Mouse (Mus musculus) heart, embryonic 14.5 days (tissue): ENCODE data around the gene Bloc1s3. TPM values are rescaled to one million over a fixed set of nuclear protein-coding genes. Genes with fewer than 3 reads are reported as not detected.
"Not testable (repeated sequence)": the region's sequence is repeated elsewhere in the genome, so short reads cannot be mapped to it uniquely, and the experiment has no call there.

Experiments used
- ATAC-seq: fragments of 200-750 bp; cut with Nextera tagmentation; 2 replicates; pipeline ENCODE4 v1.8.0; 2017; ENCODE audit warnings: low read depth, moderate TSS enrichment; ENCODE audit not compliant: insufficient number of reproducible peaks, insufficient read depth, low FRiP score
- H3K27ac ChIP-seq, 2 experiments: fragments of 200-500 bp in 1 of 2; fragments of 300-500 bp in 1 of 2; sonication (generic) in 1 of 2; replicated peaks in 1 of 2; 2 replicates each; pipeline ENCODE4 v1.5.1; 2012 to 2014; ENCODE audit warnings: low read depth in 2 of 2, low read length in 2 of 2, control low read depth in 1 of 2, mild to moderate bottlenecking in 1 of 2, mixed read lengths in 1 of 2; ENCODE audit not compliant: control insufficient read depth in 1 of 2, insufficient read depth in 1 of 2
- H3K27me3 ChIP-seq: fragments of 300-500 bp; sonication (generic); 2 replicates; pipeline ENCODE4 v1.6.1; 2014; ENCODE audit warnings: mild to moderate bottlenecking, low read length, control low read depth; ENCODE audit not compliant: control insufficient read depth, insufficient read depth
- H3K36me3 ChIP-seq: fragments of 300-500 bp; sonication (generic); 2 replicates; pipeline ENCODE4 v1.6.1; 2014; ENCODE audit warnings: mild to moderate bottlenecking, control low read depth, low read length, mixed read lengths; ENCODE audit not compliant: control insufficient read depth, insufficient read depth
- H3K4me1 ChIP-seq, 2 experiments: fragments of 200-500 bp in 1 of 2; fragments of 300-500 bp in 1 of 2; sonication (generic) in 1 of 2; 2 replicates each; pipeline ENCODE4 v1.6.1; 2012 to 2014; ENCODE audit warnings: low read length in 2 of 2, control low read depth in 1 of 2, mixed read lengths in 1 of 2; ENCODE audit not compliant: control insufficient read depth in 2 of 2, insufficient read depth in 2 of 2
- H3K4me2 ChIP-seq: fragments of 300-500 bp; sonication (generic); 2 replicates; pipeline ENCODE4 v1.6.1; 2014; ENCODE audit warnings: mild to moderate bottlenecking, low read length
- H3K4me3 ChIP-seq, 2 experiments: fragments of 200-500 bp in 1 of 2; fragments of 300-500 bp in 1 of 2; sonication (generic) in 1 of 2; 2 replicates each; pipeline ENCODE4 v1.5.1; 2012 to 2014; ENCODE audit warnings: low read length in 2 of 2, mild to moderate bottlenecking in 2 of 2, control low read depth in 1 of 2, low read depth in 1 of 2, moderate library complexity in 1 of 2; ENCODE audit not compliant: control insufficient read depth in 1 of 2, insufficient read depth in 1 of 2
- H3K9ac ChIP-seq: fragments of 300-500 bp; sonication (generic); 2 replicates; pipeline ENCODE4 v1.6.1; 2014; ENCODE audit warnings: mild to moderate bottlenecking, low read length
- H3K9me3 ChIP-seq: fragments of 300-500 bp; sonication (generic); 2 replicates; pipeline ENCODE4 v1.6.1; 2016; ENCODE audit warnings: low read length, control low read depth; ENCODE audit not compliant: control insufficient read depth
- WGBS: fragments of 180-500 bp; shearing (Covaris S2); extraction: QIAGEN DNeasy Blood & Tissue Kit; methylation state at CpG from one replicate; pipeline ENCODE4 v1.1.7; 2014; 5-methylcytosine and 5-hydroxymethylcytosine counted together
- polyA plus RNA-seq: library from polyadenylated mRNA; unstranded; fragments of >200 nt; fragmentation: Nextera tagmentation; extraction: Ambion mirVana; gene quantifications from 2 replicates; pipeline ENCODE4 v1.2.1, GENCODE M21; 2014

Gene Bloc1s3
- polyA plus RNA-seq, 1 experiment from 2014 or later, result 1.7 TPM

DNA sequence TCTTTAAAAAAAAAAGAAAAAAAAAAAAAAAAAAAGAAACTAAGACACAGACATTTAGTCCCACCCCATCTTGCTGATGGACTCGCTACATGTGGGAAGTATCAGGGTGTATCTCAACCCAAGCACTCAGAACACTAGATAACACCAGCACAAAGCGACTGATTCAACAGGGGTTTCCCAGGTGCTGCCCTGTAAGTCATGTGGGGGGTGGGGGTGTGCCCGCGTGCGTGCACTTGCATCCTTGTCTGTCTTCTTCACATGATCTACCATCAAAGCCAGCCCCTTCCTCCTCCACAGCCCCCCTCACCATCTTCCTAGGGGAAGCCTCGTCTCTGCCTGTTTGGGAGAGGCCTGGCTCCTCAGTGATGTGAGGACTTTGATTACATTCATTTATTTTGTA lies 4.2 kb upstream of the Bloc1s3 start:
- Histone ChIP-seq H3K4me3 (no peak overlapping the region), H3K27ac (no peak overlapping the region), H3K36me3 (0 out of 2 replicates have a peak, but pooled peaks cover 5% of the 10 kb centered on the region), H3K4me1 (peaks cover 4 to 12% of the 10 kb centered on the region in 2 experiments; a peak in 3 of 4 replicates), H3K9ac (no peak overlapping the region), H3K9me3 (no peaks in the 10 kb centered on the region), H3K4me2 (no peak overlapping the region), H3K27me3 (peaks cover 9% of the 10 kb centered on the region)
- no peak for ATAC-seq
- 68% methylated on average over 6 of the region's 6 CpGs for WGBS

DNA sequence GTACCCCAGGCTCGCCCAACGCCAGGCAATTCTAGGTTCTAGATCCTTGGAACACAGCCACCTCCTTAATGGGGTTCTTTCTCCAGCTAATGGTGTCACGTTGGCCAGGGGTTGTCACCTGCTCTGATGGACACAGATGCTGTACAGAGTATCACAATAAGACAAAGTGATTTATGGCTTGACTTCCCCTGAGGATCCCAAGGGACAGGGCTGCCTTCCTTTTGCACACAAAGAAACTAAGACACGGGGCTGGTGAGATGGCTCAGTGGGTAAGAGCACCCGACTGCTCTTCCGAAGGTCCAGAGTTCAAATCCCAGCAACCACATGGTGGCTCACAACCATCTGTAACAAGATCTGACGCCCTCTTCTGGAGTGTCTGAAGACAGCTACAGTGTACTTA lies 3.8 kb upstream of the Bloc1s3 start:
- peaks cover 4 to 14% of the 10 kb centered on the region in 2 experiments; a peak in 3 of 4 replicates for H3K4me1 ChIP-seq
- not testable (repeated sequence) for H3K4me3 ChIP-seq, H3K4me2 ChIP-seq, H3K27ac ChIP-seq, H3K9me3 ChIP-seq, ATAC-seq, H3K27me3 ChIP-seq, H3K9ac ChIP-seq, H3K36me3 ChIP-seq
- WGBS, result 90% methylated on average over 6 of the region's 7 CpGs

DNA sequence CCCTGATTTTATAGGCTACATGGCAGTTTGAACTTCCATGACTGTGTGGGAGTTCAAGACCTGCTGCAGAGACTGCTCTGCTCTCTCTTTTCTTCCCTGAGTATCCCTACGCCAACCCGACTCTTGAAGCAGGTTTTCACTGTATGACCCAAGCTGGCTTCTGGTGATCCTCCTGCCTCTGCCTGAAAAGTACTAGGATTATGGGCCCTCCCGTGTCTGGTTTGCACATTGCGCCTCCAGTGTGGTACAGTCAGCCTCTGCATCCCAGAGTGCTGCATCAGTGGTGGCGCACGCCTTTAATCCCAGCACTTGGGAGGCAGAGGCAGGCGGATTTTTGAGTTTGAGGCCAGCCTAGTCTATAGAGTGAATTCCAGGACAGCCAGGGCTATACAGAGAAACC lies 1.6 kb upstream of the Bloc1s3 start:
- 90% methylated on average over 7 of the region's 7 CpGs for WGBS
- ATAC-seq, result no peak
- Histone ChIP-seq H3K4me2 (peak overlapping the region; percentile 93), H3K9ac (peak overlapping the region; percentile 94), H3K27me3 (no peaks in the 10 kb centered on the region), H3K4me1 (peaks cover 5 to 14% of the 10 kb centered on the region in 2 experiments; a peak in 3 of 4 replicates), H3K27ac (peak overlapping the region; percentile 42 to 83; a peak in 2 of 4 replicates), H3K9me3 (no peaks in the 10 kb centered on the region), H3K36me3 (0 out of 2 replicates have a peak, but pooled peaks cover 5% of the 10 kb centered on the region), H3K4me3 (peak overlapping the region in 1 of 2 experiments; percentile 90; a peak in 1 of 4 replicates)

DNA sequence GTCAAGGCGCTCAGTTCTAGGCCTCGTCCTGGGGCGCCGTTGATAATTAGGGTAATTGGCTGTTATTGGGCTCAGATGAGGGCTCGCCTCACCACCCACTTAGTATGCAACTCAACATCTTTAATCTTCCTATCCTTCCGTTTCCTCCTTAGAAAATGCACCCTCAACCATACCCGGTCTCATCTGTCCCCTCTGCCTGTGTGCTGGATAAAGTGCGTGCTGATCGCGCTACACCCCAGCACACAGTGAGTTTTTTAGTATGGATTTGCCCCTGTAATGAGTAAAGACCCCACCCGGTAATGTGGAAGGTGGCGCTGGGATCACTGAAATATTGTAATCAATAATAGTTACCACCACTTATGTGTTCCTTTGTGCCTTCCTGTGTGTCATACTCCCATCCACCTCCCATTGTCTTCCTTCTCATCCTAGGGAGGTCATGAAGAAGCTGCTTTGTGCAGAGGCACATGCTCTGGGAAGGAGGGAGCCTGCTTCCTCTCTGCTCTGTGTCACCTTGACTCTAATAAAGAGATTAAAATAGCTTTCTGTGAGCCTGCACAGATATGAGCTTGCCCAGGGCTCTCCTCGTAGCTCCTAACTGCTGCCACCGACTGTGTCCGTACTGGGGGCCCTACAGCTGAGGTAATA lies 879 bp upstream of the Bloc1s3 start:
- 2% methylated on average over 15 of the region's 15 CpGs for WGBS
- Histone ChIP-seq H3K27ac (peak overlapping the region; percentile 75 to 83), H3K36me3 (0 out of 2 replicates have a peak, but pooled peaks cover 5% of the 10 kb centered on the region), H3K4me3 (peak overlapping the region; percentile 74 to 90), H3K9ac (peak overlapping the region; percentile 94), H3K9me3 (no peaks in the 10 kb centered on the region), H3K27me3 (no peaks in the 10 kb centered on the region), H3K4me1 (peaks cover 5 to 14% of the 10 kb centered on the region in 2 experiments; a peak in 3 of 4 replicates), H3K4me2 (peak overlapping the region; percentile 93)
- 0 out of 2 replicates have a peak, but pooled peaks have one; percentile 6 for ATAC-seq

GRCm38 (mm10) chr7:19507612-19507981 lies 570 bp downstream of the Bloc1s3 start:
- peak overlapping the region; percentile 94 for H3K9ac ChIP-seq
- H3K27ac ChIP-seq, result peak overlapping the region in 1 of 2 experiments; percentile 83; a peak in 2 of 4 replicates
- H3K9me3 ChIP-seq, result no peaks in the 10 kb centered on the region
- H3K36me3 ChIP-seq, result 0 out of 2 replicates have a peak, but pooled peaks cover 5% of the 10 kb centered on the region
- H3K4me1 ChIP-seq, result peaks cover 5 to 14% of the 10 kb centered on the region in 2 experiments; a peak in 3 of 4 replicates
- H3K4me2 ChIP-seq, result peak overlapping the region; percentile 93
- 5% methylated on average over 18 of the region's 18 CpGs for WGBS
- no peaks in the 10 kb centered on the region for H3K27me3 ChIP-seq
- peak overlapping the region; percentile 74 to 90 for H3K4me3 ChIP-seq
- no peak for ATAC-seq

DNA sequence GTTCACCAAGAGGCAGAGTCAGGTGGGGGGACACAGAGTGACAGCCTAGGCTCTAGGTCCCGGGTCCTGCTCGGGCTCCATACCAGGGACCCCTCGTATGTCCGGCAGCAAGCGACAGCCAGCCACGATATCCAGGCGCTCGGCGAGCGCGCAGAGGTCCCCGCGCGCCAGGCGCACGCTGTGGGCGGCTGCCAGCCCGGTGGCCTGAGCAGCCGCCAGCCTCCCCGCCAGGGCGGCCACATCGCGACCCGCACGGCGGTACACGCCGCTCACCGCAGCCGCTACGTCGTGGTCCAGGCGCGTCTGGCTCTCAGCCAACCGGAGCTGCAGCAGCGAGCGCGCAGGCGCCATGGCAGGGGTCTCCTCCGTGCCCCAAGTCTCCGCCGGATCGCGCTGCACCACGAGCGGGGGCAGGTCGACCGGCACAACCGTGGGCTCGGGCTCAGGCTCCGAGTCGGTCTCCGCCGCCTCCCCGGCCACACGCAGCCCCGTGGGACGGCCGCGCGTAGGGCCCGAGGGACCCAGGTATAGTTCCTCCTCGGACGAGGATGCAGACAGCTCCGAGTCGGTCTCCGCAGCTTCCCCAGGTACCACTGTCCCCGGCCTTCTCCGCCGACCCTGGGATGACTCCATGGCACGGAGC lies 1.1 kb downstream of the Bloc1s3 start:
- H3K27me3 ChIP-seq, result no peaks in the 10 kb centered on the region
- H3K4me3 ChIP-seq, result peak overlapping the region; percentile 74 to 90
- peak overlapping the region; percentile 93 for H3K4me2 ChIP-seq
- no peak overlapping the region for H3K27ac ChIP-seq
- H3K4me1 ChIP-seq, result peaks cover 5 to 14% of the 10 kb centered on the region in 2 experiments; a peak in 3 of 4 replicates
- peak overlapping the region; percentile 94 for H3K9ac ChIP-seq
- WGBS, result under 1% methylated on average over 62 of the region's 71 CpGs
- ATAC-seq, result no peak
- 0 out of 2 replicates have a peak, but pooled peaks cover 5% of the 10 kb centered on the region for H3K36me3 ChIP-seq
- no peaks in the 10 kb centered on the region for H3K9me3 ChIP-seq

DNA sequence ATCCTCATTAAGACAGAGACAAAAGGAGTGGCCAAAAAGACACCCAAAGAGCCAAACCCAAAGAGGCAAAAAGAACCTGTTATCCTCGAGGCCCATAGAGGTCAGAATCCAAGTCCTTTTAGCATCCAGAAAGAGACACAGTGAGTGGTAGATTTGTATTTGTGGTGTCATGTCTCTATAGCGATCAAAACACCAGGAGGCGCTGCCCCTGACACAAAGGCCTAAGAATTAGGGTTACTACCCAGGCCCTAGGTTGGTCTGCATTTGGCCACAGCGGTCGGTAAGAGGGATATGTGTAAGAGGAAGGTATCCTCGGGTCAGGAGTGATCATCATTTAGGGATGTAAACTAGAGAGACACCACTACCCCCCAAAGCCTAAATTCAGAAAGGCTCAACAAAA lies 1.8 kb downstream of the Bloc1s3 start:
- H3K4me2 ChIP-seq, result peak overlapping the region; percentile 93
- peaks cover 5 to 14% of the 10 kb centered on the region in 2 experiments; a peak in 3 of 4 replicates for H3K4me1 ChIP-seq
- no peak overlapping the region; a peak in 1 of 4 replicates for H3K4me3 ChIP-seq
- H3K9me3 ChIP-seq, result no peaks in the 10 kb centered on the region
- no peak for ATAC-seq
- no peak overlapping the region for H3K27ac ChIP-seq
- WGBS, result 38% methylated on average over 6 of the region's 6 CpGs
- H3K27me3 ChIP-seq, result no peaks in the 10 kb centered on the region
- 0 out of 2 replicates have a peak, but pooled peaks cover 4% of the 10 kb centered on the region for H3K36me3 ChIP-seq
- H3K9ac ChIP-seq, result peak overlapping the region; percentile 94; the same call in 1 of the 2 replicates
